Mouse (Mus musculus) midbrain, embryonic 11.5 days (tissue): Measurements from ENCODE around the gene Tnrc18. TPM values are rescaled to one million over a fixed set of nuclear protein-coding genes. Genes with fewer than 3 reads are reported as not detected.

ENCODE experiments used
- ATAC-seq: fragments of 200-750 bp; cut with Nextera tagmentation; 2 replicates; pipeline ENCODE4 v1.8.0; 2017; ENCODE audit warnings: moderate TSS enrichment, moderate library complexity; ENCODE audit not compliant: low FRiP score
- DNase-seq: peaks from one replicate; pipeline ENCODE4 v3.0.0; 2015; ENCODE audit warnings: low spot score; ENCODE audit errors: missing footprints
- H3K27ac ChIP-seq: fragments of 300-500 bp; sonication (generic); 2 replicates; pipeline ENCODE4 v1.5.1; 2014; ENCODE audit warnings: low read depth, low read length
- H3K27me3 ChIP-seq: fragments of 300-500 bp; sonication (generic); 2 replicates; pipeline ENCODE4 v1.6.1; 2014; ENCODE audit warnings: mild to moderate bottlenecking, low read length, moderate library complexity, mixed read lengths; ENCODE audit not compliant: control insufficient read depth, insufficient read depth
- H3K36me3 ChIP-seq: fragments of 300-500 bp; sonication (generic); 2 replicates; pipeline ENCODE4 v1.6.1; 2014; ENCODE audit warnings: mild to moderate bottlenecking, low read length, moderate library complexity, mixed read lengths; ENCODE audit not compliant: control insufficient read depth, insufficient read depth
- H3K4me1 ChIP-seq: fragments of 300-500 bp; sonication (generic); 2 replicates; pipeline ENCODE4 v1.6.1; 2014; ENCODE audit warnings: low read length; ENCODE audit not compliant: control insufficient read depth, insufficient read depth
- H3K4me2 ChIP-seq: fragments of 300-500 bp; sonication (generic); 2 replicates; pipeline ENCODE4 v1.6.1; 2014; ENCODE audit warnings: mild to moderate bottlenecking, moderate library complexity
- H3K4me3 ChIP-seq: fragments of 300-500 bp; sonication (generic); 2 replicates; pipeline ENCODE4 v1.5.1; 2014; ENCODE audit warnings: low read depth, low read length
- H3K9ac ChIP-seq: fragments of 300-500 bp; sonication (generic); 2 replicates; pipeline ENCODE4 v1.6.1; 2014; ENCODE audit warnings: low read length
- H3K9me3 ChIP-seq: fragments of 300-500 bp; sonication (generic); 2 replicates; pipeline ENCODE4 v1.6.1; 2016; ENCODE audit warnings: low read length; ENCODE audit not compliant: control insufficient read depth
- WGBS: fragments of 180-500 bp; shearing (Covaris S2); extraction: QIAGEN DNeasy Blood & Tissue Kit; methylation state at CpG from one replicate; pipeline ENCODE4 v1.1.7; 2014; 5-methylcytosine and 5-hydroxymethylcytosine counted together
- polyA plus RNA-seq: library from polyadenylated mRNA; unstranded; fragments of >200 nt; fragmentation: Nextera tagmentation; extraction: Ambion mirVana; gene quantifications from 2 replicates; pipeline ENCODE4 v1.2.1, GENCODE M21; 2014

Tnrc18 gene
- polyA plus RNA-seq, 1 experiment from 2014 or later = 27.4 TPM

DNA sequence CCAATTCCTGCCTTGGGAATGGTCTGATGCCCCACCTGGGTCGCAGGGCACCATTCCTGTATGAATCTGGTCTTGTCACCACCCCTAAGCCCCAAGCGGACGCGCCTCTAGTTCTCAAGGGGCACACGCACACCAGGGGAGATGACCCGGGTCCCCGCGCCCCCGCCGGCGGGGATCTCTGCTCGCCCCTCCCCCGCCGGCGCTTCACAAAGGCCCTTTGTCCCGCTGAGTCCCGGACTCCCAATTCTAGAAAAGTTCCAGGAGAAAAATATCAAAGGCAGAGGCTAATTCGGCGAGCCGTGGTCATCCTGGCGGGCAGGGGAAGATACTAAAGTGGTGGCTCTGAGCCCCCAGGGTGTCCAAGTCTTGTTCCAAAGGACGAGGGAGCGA lies 3.7 kb downstream of the Tnrc18 start:
- peak overlapping the region; percentile 100 for H3K9ac ChIP-seq
- H3K4me2 ChIP-seq = peak overlapping the region; percentile 90
- peak overlapping the region; percentile 100 for H3K27ac ChIP-seq
- H3K4me1 ChIP-seq = peaks cover 39% of the 10 kb centered on the region
- ATAC-seq (no peak), DNase-seq (no peak)
- H3K9me3 ChIP-seq = no peaks in the 10 kb centered on the region
- 0 out of 2 replicates have a peak, but pooled peaks cover 2% of the 10 kb centered on the region for H3K36me3 ChIP-seq
- H3K27me3 ChIP-seq = no peaks in the 10 kb centered on the region
- peak overlapping the region; percentile 97 for H3K4me3 ChIP-seq
- WGBS = 0% methylated on average over 23 of the region's 23 CpGs

DNA sequence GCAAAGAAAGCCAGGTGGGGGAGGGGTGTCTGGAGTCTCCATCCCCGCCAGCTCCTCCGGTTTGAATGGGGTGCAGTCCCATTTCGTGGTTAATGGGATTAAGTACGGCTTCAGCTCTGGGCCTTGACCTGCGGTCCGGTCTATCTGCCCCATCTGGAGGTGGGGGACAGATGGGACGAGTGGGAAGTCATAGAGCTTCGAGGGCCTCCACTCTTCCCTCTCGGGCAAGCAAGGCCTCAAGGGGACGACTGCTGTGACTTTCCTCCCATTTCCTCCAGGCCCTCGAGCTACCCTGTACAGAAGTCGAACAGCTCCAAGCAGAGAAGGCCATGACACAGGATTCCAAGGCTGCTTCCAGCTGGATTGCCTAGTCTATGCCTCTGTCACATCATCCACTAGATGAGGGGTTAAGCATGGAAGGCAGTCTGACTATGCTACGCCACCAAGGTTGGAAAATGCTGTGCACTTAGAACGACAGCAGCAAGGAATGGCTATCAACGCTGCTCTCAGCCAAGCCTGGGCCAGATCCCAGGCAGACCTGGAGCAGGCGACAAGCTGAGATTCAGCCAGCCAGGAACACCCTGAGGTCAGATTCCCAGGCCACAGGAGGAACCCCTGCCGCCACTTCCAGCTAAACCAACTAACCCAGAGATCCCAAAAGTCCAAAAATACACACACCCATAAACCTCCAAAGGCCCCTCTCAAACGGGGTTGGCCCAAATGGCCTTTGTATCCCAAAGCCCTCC lies 4.3 kb downstream of the Tnrc18 start:
- WGBS = 1% methylated on average over 18 of the region's 18 CpGs
- Histone ChIP-seq H3K4me3 (peak overlapping the region; percentile 97), H3K9ac (peak overlapping the region; percentile 100), H3K9me3 (no peaks in the 10 kb centered on the region), H3K4me2 (peak overlapping the region; percentile 90), H3K36me3 (0 out of 2 replicates have a peak, but pooled peaks cover 2% of the 10 kb centered on the region), H3K27ac (peak overlapping the region; percentile 100), H3K4me1 (peaks cover 39% of the 10 kb centered on the region), H3K27me3 (no peaks in the 10 kb centered on the region)
- ATAC-seq (peak; percentile 10; the same call in 1 of the 2 replicates), DNase-seq (peak; percentile 96)

DNA sequence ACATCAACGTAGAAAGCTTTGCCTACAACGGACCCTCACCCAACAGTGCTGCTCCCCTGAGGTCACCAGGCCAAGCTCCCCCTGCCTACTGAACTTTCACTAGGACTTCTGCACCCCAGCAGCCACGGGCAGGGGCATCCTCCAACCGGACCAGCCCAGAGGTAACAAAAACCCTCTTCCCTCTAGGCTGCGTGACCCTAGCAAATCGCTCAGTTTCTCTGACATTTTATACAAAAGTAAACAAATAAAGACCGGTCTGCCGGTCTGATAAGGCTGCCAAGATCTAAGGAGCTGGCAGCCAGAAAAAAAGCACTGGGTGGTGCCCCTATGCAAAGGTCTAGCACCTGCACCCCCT lies 4.9 kb downstream of the Tnrc18 start:
- Histone ChIP-seq H3K27ac (peak overlapping the region; percentile 100), H3K4me1 (peaks cover 39% of the 10 kb centered on the region), H3K9me3 (no peaks in the 10 kb centered on the region), H3K9ac (peak overlapping the region; percentile 100), H3K36me3 (peaks cover 5% of the 10 kb centered on the region; the same call in 1 of the 2 replicates), H3K4me3 (peak overlapping the region; percentile 97), H3K27me3 (no peaks in the 10 kb centered on the region), H3K4me2 (peak overlapping the region; percentile 90)
- 4% methylated on average over 8 of the region's 8 CpGs for WGBS
- ATAC-seq (no peak), DNase-seq (peak; percentile 96)

DNA sequence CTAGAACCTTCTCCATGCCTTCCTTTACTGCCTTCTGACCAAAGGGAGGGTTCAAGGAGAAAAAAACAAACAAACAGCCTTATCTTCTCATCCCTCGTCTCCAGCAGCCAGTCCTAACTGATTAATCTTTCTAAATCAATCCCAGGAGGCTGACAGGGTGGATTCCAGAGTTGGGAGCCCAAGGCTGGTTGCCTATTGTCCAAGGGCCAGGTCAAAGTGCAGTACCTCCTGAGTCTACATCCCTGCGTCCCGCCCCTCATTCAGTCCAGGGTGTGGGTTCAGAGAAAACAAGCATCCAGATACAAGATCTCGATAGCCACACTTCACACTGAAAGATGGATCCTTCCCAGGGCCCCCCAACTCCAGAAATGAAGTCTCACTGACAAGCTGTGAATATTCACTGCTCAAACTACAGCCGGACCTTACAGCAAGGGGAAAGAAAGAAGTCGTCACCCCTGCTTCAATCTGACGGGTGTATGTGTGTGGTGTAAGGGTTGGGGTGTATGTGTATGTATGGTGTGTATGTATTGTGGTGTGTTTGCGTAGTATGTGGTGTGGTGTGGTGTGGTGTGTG lies 5.5 kb downstream of the Tnrc18 start:
- no peak overlapping the region for H3K27ac ChIP-seq
- H3K4me2 ChIP-seq = peak overlapping the region; percentile 90
- ATAC-seq (no peak), DNase-seq (peak; percentile 93)
- 19% methylated on average over 8 of the region's 8 CpGs for WGBS
- peak overlapping the region; percentile 97 for H3K4me3 ChIP-seq
- H3K9ac ChIP-seq = peak overlapping the region; percentile 5
- H3K9me3 ChIP-seq = no peaks in the 10 kb centered on the region
- H3K27me3 ChIP-seq = no peaks in the 10 kb centered on the region
- peaks cover 8% of the 10 kb centered on the region; the same call in 1 of the 2 replicates for H3K36me3 ChIP-seq
- peaks cover 39% of the 10 kb centered on the region for H3K4me1 ChIP-seq

DNA sequence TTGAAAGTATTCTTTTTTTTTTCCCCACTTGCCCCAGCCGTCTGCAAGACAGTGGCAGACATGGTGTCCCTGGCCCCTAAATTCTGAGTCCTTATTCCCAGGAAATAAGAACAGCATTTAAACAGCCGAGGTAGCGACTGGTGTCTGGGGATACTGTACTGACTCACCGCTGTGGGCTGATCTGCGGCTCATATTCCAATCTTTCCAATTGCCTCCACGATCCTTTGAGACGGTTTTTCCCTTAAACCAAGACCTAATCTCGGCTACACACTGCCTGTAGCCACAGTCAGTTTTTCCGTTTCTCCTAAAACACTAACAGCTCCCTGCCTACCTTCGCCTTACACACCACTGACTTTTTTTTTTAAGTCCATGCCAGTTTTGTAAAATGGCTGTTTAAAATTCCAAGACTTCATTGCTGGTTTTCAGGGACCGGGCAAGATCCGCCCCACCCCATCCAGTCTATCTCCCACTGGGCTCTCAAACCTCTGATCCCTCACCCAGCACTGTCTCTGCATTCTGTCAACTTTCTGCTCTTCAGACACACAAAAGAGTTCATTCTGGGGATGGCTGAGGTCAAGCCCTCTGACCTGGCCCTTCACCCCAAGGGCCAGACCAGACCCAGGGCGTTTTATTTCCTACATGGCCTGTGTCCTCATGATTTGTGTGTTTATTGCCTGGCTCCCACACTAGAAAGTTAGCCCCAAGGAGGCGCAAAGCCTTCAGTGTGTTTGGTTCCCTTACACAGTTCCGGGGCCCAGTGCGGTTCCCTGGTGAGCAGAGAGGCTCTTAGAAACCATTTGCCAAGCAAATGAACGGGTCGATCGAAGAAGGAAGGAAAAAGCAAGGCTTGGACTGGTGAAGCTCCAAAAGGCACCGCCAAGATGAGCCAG lies 6.5 kb downstream of the Tnrc18 start:
- DNase-seq (peak; percentile 93), ATAC-seq (no peak)
- H3K9ac ChIP-seq = peak overlapping the region; percentile 41
- H3K27me3 ChIP-seq = no peaks in the 10 kb centered on the region
- H3K4me3 ChIP-seq = peak overlapping the region; percentile 7; the same call in 1 of the 2 replicates
- H3K36me3 ChIP-seq = peaks cover 8% of the 10 kb centered on the region; the same call in 1 of the 2 replicates
- peak overlapping the region; percentile 90 for H3K4me2 ChIP-seq
- no peaks in the 10 kb centered on the region for H3K9me3 ChIP-seq
- no peak overlapping the region for H3K27ac ChIP-seq
- WGBS = 11% methylated on average over 20 of the region's 20 CpGs
- H3K4me1 ChIP-seq = peaks cover 39% of the 10 kb centered on the region

DNA sequence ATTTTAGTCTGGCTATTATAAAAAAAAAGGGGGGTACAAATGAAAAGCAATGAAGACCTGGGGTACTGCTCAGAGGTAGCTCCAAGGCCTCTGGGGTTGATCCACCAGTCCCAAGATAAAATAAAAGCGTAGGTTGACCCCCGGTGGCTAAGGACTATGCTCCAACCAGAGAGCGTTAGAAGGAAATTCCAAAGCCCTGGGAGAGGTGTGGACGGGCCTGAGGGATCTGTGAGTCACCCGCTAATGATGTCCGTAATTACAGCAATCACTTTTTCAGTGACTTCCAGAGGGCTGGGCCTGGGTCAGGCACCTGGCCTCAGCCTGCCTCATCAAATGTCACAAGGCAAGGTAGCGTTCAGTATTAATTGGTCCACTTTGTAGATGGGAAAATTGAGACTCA lies 9.8 kb downstream of the Tnrc18 start:
- ATAC-seq (no peak), DNase-seq (no peak)
- Histone ChIP-seq H3K9me3 (no peaks in the 10 kb centered on the region), H3K9ac (no peak overlapping the region), H3K4me2 (no peak overlapping the region), H3K27me3 (no peaks in the 10 kb centered on the region), H3K4me1 (peaks cover 38% of the 10 kb centered on the region), H3K4me3 (no peak overlapping the region), H3K27ac (no peak overlapping the region), H3K36me3 (peaks cover 8% of the 10 kb centered on the region; the same call in 1 of the 2 replicates)
- WGBS = 91% methylated on average over 7 of the region's 7 CpGs

DNA sequence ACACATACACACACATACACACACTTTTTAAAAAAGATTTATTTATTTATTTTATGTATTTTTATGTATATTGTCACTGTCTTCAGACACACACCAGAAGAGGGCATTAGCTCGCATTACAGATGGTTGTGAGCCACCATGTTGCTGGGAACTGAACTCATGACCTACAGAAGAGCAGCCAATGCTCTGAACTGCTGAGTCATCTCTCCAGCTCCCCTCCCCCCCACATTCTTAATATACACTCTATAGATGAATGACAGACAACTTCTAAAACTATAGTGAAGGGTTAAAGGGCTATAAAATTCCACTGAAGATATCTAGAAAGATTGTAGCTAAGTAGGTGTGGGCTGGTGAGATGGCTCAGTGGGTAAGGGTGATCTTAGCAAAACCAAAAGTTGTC lies 13.7 kb downstream of the Tnrc18 start:
- Histone ChIP-seq H3K27me3 (no peaks in the 10 kb centered on the region), H3K4me2 (no peak overlapping the region), H3K36me3 (peaks cover 5% of the 10 kb centered on the region; the same call in 1 of the 2 replicates), H3K9ac (no peak overlapping the region), H3K9me3 (no peaks in the 10 kb centered on the region), H3K4me1 (peaks cover 40% of the 10 kb centered on the region), H3K27ac (no peak overlapping the region), H3K4me3 (no peak overlapping the region)
- ATAC-seq = no peak
- WGBS = 81% methylated on average over 1 of the region's 1 CpGs
- no peak for DNase-seq

DNA sequence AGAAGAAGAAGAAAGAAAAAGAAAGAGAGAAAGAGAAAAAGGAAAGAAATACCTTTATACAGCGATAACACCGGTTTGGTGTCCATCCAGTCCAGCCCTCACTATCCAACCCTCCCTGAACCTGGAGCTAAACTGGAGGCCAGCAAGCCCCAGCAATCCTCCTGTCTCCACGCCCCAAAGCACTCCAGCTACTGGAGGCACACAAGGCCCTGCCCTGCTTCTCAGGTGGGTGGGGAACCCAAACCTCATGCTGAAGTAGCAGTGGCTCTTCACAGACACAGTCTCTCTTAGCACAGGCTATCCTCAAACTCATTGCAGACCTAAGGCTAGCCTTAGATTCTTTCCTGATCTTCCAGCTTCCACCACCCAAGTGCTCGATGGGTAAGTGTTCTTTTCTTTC lies 14.6 kb downstream of the Tnrc18 start:
- Histone ChIP-seq H3K4me2 (no peak overlapping the region), H3K4me3 (no peak overlapping the region), H3K9ac (no peak overlapping the region), H3K36me3 (peaks cover 7% of the 10 kb centered on the region), H3K27me3 (no peaks in the 10 kb centered on the region), H3K4me1 (peaks cover 40% of the 10 kb centered on the region), H3K27ac (no peak overlapping the region), H3K9me3 (no peaks in the 10 kb centered on the region)
- no peak for ATAC-seq
- 80% methylated on average over 4 of the region's 4 CpGs for WGBS
- no peak for DNase-seq
